8 mouse cellular contexts compared by ENCODE assay signal in genomic region chr6:53572979-53573710, GRCm38 (mm10).
DNase-seq lines count a peak whose midpoint lies in the region; ATAC-seq and TF ChIP-seq lines count a peak whose summit lies in the region.

No protein-coding gene starts in this region.

- TF ChIP-seq POLR2A in thymus, adult 2 months (IDR thresholded peaks at IDR 0.05; ENCODE audit: control insufficient read depth, extremely low read depth, insufficient read depth, low read length, poor library complexity), result no peak

- H3K27ac ChIP-seq in hindbrain, postnatal 0 days, result peak overlapping the region; percentile 52
- no peak overlapping the region for H3K27ac ChIP-seq in thymus, adult 2 months (ENCODE audit: control insufficient read depth, insufficient read depth, low read length)

- peak overlapping the region; percentile 33 for H3K4me3 ChIP-seq in hindbrain, postnatal 0 days (ENCODE audit: low read length)
- no peak overlapping the region for H3K4me3 ChIP-seq in thymus, adult 2 months (ENCODE audit: control insufficient read depth, insufficient read depth, low read length)

- H3K27me3 ChIP-seq in hindbrain, postnatal 0 days (ENCODE audit: insufficient read depth, low read length), result no peaks in the 10 kb centered on the region
- no peaks in the 10 kb centered on the region for H3K27me3 ChIP-seq in thymus, adult 2 months (ENCODE audit: control insufficient read depth, insufficient read depth, low read length)

- peak; percentile 59 to 78 for DNase-seq in adrenal gland, adult 18-20 months (ENCODE audit: low spot score in 2 of 2)
- DNase-seq in embryo, embryonic 10.5 days (ENCODE audit: low spot score), result peak; percentile 80
- DNase-seq in gastrocnemius, postnatal 14 days, result peak; percentile 86
- peak; percentile 93 for DNase-seq in hindbrain, postnatal 0 days (ENCODE audit: low spot score)
- peak; percentile 39 to 92 for DNase-seq in left cerebral cortex, adult 8-10 months (ENCODE audit: low spot score in 2 of 2)
- peak; percentile 89 for DNase-seq in lung, postnatal 4 days
- DNase-seq in retina, embryonic 14.5 days (ENCODE audit: low spot score), result peak; percentile 63
- DNase-seq in thymus, adult 2 months, result no peak

- peaks cover 6% of the 10 kb centered on the region; the same call in 1 of the 2 replicates for H3K4me1 ChIP-seq in hindbrain, postnatal 0 days (ENCODE audit: insufficient read depth, low read length)
- H3K4me1 ChIP-seq in thymus, adult 2 months (replicated peaks; ENCODE audit: control insufficient read depth, insufficient read depth, low read length), result peaks cover 12% of the 10 kb centered on the region; the same call in 1 of the 2 replicates

- peak overlapping the region; percentile 33 for H3K9ac ChIP-seq in hindbrain, postnatal 0 days (replicated peaks; ENCODE audit: low read length)

- H3K9me3 ChIP-seq in hindbrain, postnatal 0 days (ENCODE audit: low read length), result no peaks in the 10 kb centered on the region

- peak; percentile 91 for ATAC-seq in hindbrain, postnatal 0 days

- H3K36me3 ChIP-seq in hindbrain, postnatal 0 days (ENCODE audit: insufficient read depth, low read length), result no peaks in the 10 kb centered on the region
- H3K36me3 ChIP-seq in thymus, adult 2 months (ENCODE audit: control insufficient read depth, insufficient read depth, low read length), result no peaks in the 10 kb centered on the region

- intact Hi-C loops in gastrocnemius, postnatal 14 days (cut with DNase I; ENCODE audit: low total_unique reads), result no loop called here

- 8% methylated on average over 15 of the region's 16 CpGs for WGBS in hindbrain, postnatal 0 days
- 10% methylated on average over 15 of the region's 16 CpGs for WGBS in thymus, adult 2 months

- H3K4me2 ChIP-seq in hindbrain, postnatal 0 days (ENCODE audit: low read depth, low read length), result peak overlapping the region; percentile 60

- TF ChIP-seq CTCF in hindbrain, postnatal 0 days (IDR thresholded peaks at IDR 0.05; ENCODE audit: low read depth), result no peak
- no peak for TF ChIP-seq CTCF in thymus, adult 2 months (IDR thresholded peaks at IDR 0.05; ENCODE audit: borderline replicate concordance, control insufficient read depth, extremely low read depth, insufficient read depth, low read length, poor library complexity)
